Mouse (Mus musculus) splenic B cell, adult 2 months (primary cell): ENCODE results near the gene Celf2.
A peak's percentile ranks its signal among the peaks of the same experiment; 100 is the strongest.

ENCODE experiments used
- DNase-seq: peaks from one replicate; pipeline ENCODE4 v3.0.0-alpha.2; 2011; ENCODE audit warnings: low read depth, low spot score
- H3K27me3 ChIP-seq: 2 replicates; pipeline ENCODE4 v1.6.1; 2012; ENCODE audit warnings: mild to moderate bottlenecking, low read length, moderate library complexity, mixed read lengths; ENCODE audit not compliant: control insufficient read depth, poor library complexity, insufficient read depth, severe bottlenecking
- H3K36me3 ChIP-seq: 2 replicates; pipeline ENCODE4 v1.6.1; 2012; ENCODE audit warnings: mild to moderate bottlenecking, low read length, moderate library complexity, mixed read lengths; ENCODE audit not compliant: control insufficient read depth, poor library complexity, insufficient read depth, severe bottlenecking

Gene Celf2

DNA sequence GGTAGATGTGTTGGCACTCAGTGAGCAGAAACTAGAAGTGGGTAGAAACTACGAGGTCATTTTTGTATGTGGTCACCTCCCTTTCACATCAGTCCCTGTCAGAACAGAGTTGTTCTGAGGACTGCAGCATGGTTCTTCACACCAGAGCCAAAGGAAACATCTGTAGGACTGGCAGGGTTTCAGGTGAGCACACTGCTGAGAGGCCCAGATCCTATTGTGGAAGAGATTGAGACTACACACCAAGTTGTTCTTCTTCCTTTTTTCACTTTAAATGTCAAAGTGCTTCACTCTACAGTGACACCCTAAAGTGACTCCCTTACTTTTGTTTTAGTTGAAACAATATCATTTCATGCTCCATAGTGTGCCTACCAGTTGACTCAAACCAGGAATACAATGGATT lies 804.6 kb downstream of the Celf2 start:
- Histone ChIP-seq H3K27me3 (no peaks in the 10 kb centered on the region; the same call in 1 of the 2 replicates), H3K36me3 (no peaks in the 10 kb centered on the region)
- DNase-seq: no peak

DNA sequence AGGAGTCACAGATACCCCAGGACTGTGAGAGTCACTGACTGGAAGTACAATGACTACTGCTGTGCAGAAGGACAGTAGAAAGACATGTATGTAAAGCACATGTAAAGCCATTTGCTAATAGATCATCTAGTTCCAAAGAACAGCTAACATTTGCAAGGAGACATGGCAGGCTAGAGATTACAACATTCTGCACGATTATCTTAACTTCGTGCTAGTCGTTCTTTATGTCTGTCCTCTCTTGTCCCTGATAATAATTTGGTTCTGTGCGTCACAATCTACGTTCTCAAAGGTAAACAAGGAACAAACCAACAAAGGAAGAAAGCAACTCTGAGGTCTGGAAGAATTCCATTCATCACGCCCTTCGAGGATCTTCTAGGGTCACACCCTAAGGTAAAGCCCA lies 805.0 kb downstream of the Celf2 start:
- Histone ChIP-seq H3K36me3 (no peaks in the 10 kb centered on the region), H3K27me3 (no peaks in the 10 kb centered on the region; the same call in 1 of the 2 replicates)
- no peak for DNase-seq

DNA sequence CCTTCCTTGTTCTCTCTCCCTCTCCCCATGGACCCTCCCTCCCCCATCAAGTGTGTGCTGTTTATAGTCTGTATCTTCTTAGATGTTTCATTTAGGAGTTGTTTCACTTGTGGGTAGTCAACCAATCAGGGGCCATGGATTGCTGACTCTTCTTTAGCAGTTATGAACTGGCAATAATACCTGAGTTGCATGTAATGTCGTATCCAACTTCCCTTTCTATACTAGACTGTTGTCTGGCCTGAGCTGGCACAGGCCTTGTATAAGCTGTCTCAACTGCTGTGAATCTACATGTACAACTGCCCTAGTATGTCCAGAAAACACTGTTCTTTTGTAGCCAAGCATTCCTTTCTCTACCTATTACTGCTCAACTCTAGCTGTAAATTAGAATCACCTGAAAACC lies 813.0 kb downstream of the Celf2 start:
- DNase-seq: peak; percentile 45
- no peaks in the 10 kb centered on the region for H3K36me3 ChIP-seq
- no peaks in the 10 kb centered on the region for H3K27me3 ChIP-seq

DNA sequence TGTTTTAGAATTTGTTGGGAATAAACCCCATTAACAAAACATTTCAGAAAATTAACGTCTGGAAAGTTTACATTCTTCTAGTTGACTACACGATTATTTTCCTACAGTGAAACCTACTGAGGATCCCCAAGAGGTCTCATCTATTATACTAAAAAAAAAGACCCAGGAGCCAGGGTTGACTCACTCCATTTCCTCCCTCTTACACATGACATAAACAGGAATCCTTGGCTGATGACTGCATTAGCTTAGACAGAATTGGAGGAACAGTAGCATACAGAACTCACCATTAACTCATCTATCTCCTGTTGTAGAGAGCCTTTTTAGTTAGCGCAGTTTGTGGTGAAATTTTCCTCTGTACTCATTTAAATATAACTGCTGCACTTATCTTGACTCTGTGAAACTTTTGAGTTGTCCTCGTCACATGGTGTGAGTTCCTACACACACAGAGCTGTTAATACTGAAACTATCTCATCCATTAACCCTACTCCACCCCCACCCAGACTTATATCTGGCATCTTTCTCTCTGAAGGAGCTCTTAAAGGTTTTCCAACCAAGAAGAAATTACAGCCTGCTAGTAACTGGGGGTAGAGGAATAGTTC lies 813.9 kb downstream of the Celf2 start:
- no peaks in the 10 kb centered on the region for H3K36me3 ChIP-seq
- DNase-seq: no peak
- H3K27me3 ChIP-seq: no peaks in the 10 kb centered on the region

DNA sequence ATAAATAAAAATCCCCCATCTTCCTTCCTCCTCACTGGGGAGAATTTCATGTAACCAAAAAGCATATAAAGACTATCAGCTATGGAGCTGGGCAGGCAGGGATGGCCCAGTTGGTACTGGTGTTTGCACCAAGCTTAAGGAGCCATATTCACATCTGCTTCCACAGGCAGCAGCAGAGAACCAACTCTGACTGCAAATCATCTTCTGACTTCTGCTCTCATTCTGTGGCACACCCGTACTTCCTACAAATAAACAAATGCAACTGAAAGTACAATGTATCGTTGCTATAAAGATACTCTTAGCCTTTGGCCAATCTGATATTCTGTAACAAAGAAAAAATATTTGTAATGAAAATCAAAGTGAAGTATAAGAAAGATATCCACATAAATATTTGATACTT lies 819.7 kb downstream of the Celf2 start:
- no peak for DNase-seq
- no peaks in the 10 kb centered on the region for H3K27me3 ChIP-seq

DNA sequence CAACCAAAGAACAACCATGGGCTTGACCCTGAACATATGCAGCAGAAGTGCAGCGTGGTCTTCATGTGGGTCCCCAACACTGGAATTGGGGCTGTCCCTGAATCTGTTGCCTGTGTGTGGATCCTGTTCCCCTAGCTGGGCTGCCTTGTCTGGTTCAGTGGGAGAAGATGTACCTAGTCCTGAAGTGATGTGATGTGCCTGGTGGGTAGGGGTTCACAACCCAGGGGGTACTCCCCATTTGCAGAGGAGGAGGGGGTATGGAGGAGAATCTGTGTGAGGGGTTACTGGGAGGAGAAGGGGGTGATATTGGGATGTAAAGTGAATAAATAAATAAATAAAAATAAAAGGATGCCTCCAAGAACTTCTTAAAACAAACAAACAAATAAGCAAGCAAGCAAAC lies 831.1 kb downstream of the Celf2 start:
- no peak for DNase-seq
- no peaks in the 10 kb centered on the region for H3K27me3 ChIP-seq
- H3K36me3 ChIP-seq: no peaks in the 10 kb centered on the region

More for the DNA sequence above, 819.7 kb downstream of the Celf2 start:
- H3K36me3 ChIP-seq: peaks cover 3% of the 10 kb centered on the region

DNA sequence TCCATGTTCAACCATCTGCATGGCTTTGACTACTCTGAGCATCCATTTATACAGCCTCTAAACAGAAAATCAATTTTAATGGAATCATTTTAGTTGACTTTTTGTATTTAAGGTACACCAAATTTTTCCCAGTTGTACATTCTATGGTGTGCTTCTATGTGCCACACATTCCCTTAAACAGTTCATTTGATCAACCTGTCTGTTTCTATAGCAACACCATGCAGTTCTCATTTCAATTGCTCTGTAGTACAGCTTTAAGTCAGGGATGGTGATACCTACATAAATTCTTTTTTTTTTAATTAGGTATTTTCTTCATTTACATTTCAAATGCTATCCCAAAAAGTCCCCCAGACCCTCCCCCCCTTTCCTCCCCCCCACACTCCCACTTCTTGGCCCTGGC lies 831.9 kb downstream of the Celf2 start:
- Histone ChIP-seq H3K36me3 (no peaks in the 10 kb centered on the region), H3K27me3 (no peaks in the 10 kb centered on the region)
- no peak for DNase-seq

DNA sequence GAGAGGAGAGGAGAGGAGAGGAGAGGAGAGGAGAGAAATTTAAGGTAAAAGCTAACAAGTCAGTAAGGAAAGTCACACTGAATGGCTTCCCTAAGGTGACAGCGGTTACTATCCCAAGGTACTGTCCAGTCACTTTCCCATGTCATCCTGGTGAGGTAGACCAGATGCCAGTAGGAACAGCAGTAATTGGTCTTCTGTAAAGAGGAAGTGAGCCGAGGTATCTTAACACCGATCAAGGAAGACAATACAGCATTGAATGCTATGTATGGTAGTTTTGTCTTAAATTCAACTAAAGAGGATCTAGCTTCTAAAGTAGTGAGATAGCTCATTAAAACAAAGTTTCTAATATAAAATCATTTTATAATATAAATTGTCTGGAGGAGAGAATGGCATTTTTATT lies 835.0 kb downstream of the Celf2 start:
- H3K27me3 ChIP-seq: no peaks in the 10 kb centered on the region
- peak; percentile 47 for DNase-seq
- H3K36me3 ChIP-seq: no peaks in the 10 kb centered on the region

DNA sequence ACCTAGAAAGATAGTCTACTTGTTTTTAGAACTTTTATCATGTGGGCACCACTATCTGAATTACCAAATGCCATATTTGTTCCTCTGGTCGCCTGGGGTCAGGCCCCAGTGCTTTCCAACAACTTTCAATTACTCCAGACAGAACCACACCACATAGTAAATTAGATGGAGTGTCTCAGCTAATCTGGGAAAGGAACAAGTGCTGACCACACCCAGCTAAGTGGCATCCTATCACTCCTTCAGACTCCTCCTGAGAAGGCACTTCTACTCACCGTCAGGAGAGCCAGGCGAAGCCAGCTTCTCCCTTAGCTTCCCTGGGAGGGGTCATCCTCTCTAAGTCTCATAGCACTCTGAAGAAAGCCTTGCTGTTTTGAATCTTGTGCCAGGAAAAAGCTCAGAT lies 835.9 kb downstream of the Celf2 start:
- no peaks in the 10 kb centered on the region for H3K36me3 ChIP-seq

DNA sequence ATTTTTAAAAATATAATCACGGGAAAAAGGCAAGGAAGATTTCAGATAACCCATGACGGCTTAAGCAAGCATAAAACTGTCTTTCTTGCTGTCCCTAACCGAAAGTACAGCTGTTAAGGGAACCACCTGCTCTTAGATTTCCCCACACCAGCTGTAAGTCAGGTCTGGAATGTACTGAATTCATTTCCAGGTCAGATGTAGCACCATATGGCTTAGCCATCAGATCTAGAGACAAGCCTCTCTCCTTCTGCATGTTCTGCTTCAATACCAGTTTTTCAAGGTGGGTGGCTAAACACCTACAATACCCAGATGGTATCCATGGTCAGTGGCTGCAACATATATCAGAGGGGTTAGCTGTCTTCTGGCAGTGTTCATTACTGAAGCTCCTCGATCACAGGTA lies 841.8 kb downstream of the Celf2 start:
- DNase-seq: no peak
- Histone ChIP-seq H3K27me3 (no peaks in the 10 kb centered on the region), H3K36me3 (peaks cover 7% of the 10 kb centered on the region; the same call in 1 of the 2 replicates)

More for the DNA sequence above, 835.9 kb downstream of the Celf2 start:
- no peak for DNase-seq
- H3K27me3 ChIP-seq: no peaks in the 10 kb centered on the region

DNA sequence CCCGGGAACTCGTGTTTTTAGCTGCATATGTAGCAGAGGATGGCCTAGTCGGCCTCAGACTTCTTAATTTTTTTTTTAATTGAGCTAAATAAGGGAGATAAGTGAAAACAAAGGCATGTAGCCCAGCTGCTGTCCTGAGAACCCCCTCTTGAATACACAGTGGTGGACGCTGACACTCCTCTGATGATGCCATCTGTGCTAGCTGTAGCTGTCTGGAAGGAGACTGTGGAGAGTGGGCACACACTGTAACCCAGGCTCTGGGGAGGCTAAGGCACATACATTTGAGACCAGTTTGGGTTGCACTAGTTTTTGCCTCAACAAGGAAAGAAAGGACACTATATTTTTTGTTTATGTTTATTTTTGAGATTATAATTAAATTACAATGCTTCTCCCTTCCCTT lies 849.5 kb downstream of the Celf2 start:
- no peaks in the 10 kb centered on the region for H3K27me3 ChIP-seq
- DNase-seq: no peak
- H3K36me3 ChIP-seq: peaks cover 6% of the 10 kb centered on the region; the same call in 1 of the 2 replicates

DNA sequence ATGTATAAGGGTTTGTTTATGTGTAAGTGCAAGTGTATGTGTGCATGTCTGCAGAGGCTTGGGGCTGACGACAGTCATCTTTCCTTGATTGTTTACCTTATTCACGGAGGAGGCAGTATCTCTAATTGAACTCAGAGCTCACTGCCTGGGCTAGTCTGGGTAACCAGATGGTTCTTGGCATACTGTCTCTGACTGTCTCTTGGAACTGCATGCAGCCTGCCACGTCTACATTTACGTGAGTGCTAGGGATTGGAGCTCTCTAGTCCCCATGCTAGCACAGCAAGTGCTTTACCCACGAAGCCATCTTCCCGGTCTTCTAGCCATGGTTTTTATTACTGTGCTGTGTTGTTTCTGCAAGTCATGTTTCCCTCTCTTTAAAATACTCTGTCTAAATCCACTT lies 855.6 kb downstream of the Celf2 start:
- Histone ChIP-seq H3K36me3 (0 out of 2 replicates have a peak, but pooled peaks cover 3% of the 10 kb centered on the region), H3K27me3 (no peaks in the 10 kb centered on the region)
- DNase-seq: no peak

DNA sequence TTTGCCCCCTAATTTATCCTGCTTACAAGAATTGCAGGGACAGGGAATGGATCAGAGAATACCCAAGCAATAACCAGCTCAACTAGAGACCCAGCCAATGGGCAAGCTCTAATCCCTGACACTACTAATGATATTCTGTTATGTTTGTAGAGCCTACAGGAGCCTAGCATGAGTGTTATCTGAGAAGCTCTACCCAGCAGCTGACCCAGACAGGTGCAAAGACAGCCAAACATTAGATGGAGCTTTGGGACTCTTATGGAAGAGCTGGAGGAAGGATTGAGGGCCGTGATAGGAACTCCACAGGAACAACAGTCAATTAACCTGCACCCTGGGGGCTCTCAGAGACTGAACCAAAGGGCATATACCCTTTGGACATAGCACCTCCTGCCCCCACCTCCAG lies 857.7 kb downstream of the Celf2 start:
- no peaks in the 10 kb centered on the region for H3K27me3 ChIP-seq
- DNase-seq: no peak
- 0 out of 2 replicates have a peak, but pooled peaks cover 3% of the 10 kb centered on the region for H3K36me3 ChIP-seq

DNA sequence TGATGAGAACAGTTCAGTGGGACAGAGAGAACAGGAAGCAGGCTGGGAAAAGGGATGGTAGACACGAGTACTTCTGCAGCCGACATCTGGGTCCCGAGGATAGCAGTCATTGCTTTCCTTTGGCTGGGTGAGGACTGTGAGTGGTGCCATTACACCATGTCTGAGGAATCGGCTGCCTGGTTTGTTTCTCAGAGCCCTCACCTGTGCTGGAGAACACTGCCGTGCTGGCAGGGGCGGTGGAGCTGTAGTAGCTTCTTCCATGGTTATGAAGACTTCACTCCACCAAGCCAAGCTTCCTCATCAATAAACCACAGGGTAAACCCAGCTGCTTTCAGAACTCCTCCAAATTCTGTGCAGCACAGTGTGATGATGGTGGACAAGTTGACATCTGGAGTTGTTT lies 860.5 kb downstream of the Celf2 start:
- no peaks in the 10 kb centered on the region for H3K36me3 ChIP-seq
- H3K27me3 ChIP-seq: no peaks in the 10 kb centered on the region
- no peak for DNase-seq

DNA sequence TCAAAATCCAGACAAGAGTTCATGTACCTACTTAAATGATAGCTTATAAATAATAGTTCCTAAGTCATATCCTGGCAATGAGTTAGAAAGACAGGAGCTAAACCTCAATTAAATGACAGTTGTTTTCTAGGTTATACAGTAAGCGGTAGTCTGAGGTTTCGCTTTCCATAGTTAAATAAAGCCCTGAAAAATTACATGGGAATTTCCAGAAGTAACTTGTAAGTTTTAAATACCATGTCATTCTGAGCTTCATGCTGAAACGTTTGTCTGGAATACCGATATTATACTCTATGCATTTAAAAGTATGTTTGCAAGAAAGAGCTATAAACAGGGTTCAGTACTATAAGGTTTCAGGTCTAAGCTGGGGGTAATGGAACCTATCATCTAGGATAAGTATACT lies 862.3 kb downstream of the Celf2 start:
- H3K36me3 ChIP-seq: no peaks in the 10 kb centered on the region
- no peaks in the 10 kb centered on the region for H3K27me3 ChIP-seq
- DNase-seq: no peak

DNA sequence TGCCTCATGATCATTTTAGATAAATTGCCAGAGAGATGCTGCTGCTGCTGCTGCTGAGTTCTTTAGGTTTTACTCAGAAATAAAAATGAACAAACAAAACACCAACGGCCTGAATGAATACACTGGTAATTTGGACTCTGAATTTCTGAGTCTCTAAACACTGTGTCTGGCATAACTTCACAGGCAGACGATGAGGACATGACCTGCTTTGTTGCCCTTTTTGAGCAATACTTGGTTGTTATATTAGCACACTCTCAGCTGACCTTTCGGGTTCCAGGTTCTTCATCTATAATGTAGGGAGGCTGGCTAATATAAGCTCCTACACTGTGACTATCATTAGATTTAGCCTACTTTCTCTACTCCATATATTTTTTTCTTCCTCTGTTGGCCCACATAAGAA lies 863.0 kb downstream of the Celf2 start:
- Histone ChIP-seq H3K27me3 (no peaks in the 10 kb centered on the region), H3K36me3 (no peaks in the 10 kb centered on the region)
- DNase-seq: no peak
